Mouse (Mus musculus): ENCODE measurements around the gene Bet1l. TPM values are rescaled to one million over a fixed set of nuclear protein-coding genes. Genes with fewer than 3 reads are reported as not detected.

The Bet1l gene
- polyA plus RNA-seq, 1 experiment from 2014 or later: 65.4 TPM

GRCm38 (mm10) chr7:140844905-140845665 is 12.3 kb downstream of the Bet1l start, which contains the start of gene Scgb1c1:
Scgb1c1 (plus strand) TSS chr7:140845547.
- H3K4me2 ChIP-seq (ENCODE audit: low read depth, low read length): no peak within 1 kb of the TSS
- peaks cover 9% of the 10 kb centered on the region for H3K27me3 ChIP-seq (replicated peaks; ENCODE audit: control insufficient read depth, insufficient read depth, low read length)

GRCm38 (mm10) chr7:140843806-140844205 is 13.6 kb downstream of the Bet1l start:
- ATAC-seq (ENCODE audit: low read depth): no peak
- no peak overlapping the region for H3K4me2 ChIP-seq (ENCODE audit: low read depth, low read length)
- 73% methylated on average over 7 of the region's 7 CpGs for WGBS

More at GRCm38 (mm10) chr7:140844905-140845665, 12.3 kb downstream of the Bet1l start, which contains the start of gene Scgb1c1:
- Histone ChIP-seq H3K9me3 (ENCODE audit: control insufficient read depth, low read length) (no peaks in the 10 kb centered on the region), H3K36me3 (ENCODE audit: control insufficient read depth, insufficient read depth, low read length) (no peaks in the 10 kb centered on the region), H3K9ac (ENCODE audit: low read depth, low read length) (no peak within 1 kb of the TSS), H3K27ac (replicated peaks; ENCODE audit: low read depth, low read length) (no peak within 1 kb of the TSS), H3K4me3 (ENCODE audit: low read depth, low read length) (no peak within 1 kb of the TSS), H3K4me1 (ENCODE audit: control insufficient read depth, insufficient read depth, low read length) (peaks cover 3% of the 10 kb centered on the region; the same call in 1 of the 2 replicates)
- WGBS: 29% methylated on average over 11 of the region's 14 CpGs
- peak; percentile 84 for ATAC-seq (ENCODE audit: low read depth)
- DNase-seq (ENCODE audit: low spot score): peak; percentile 90

GRCm38 (mm10) chr7:140840750-140841735 is 16.3 kb downstream of the Bet1l start:
- H3K4me1 ChIP-seq (ENCODE audit: control insufficient read depth, insufficient read depth, low read length): peaks cover 3% of the 10 kb centered on the region; the same call in 1 of the 2 replicates

More at GRCm38 (mm10) chr7:140843806-140844205, 13.6 kb downstream of the Bet1l start:
- Histone ChIP-seq H3K9me3 (ENCODE audit: control insufficient read depth, low read length) (no peaks in the 10 kb centered on the region), H3K27me3 (replicated peaks; ENCODE audit: control insufficient read depth, insufficient read depth, low read length) (peaks cover 9% of the 10 kb centered on the region), H3K4me3 (ENCODE audit: low read depth, low read length) (no peak overlapping the region), H3K9ac (ENCODE audit: low read depth, low read length) (no peak overlapping the region), H3K27ac (replicated peaks; ENCODE audit: low read depth, low read length) (no peak overlapping the region), H3K4me1 (ENCODE audit: control insufficient read depth, insufficient read depth, low read length) (peaks cover 3% of the 10 kb centered on the region; the same call in 1 of the 2 replicates), H3K36me3 (ENCODE audit: control insufficient read depth, insufficient read depth, low read length) (no peaks in the 10 kb centered on the region)
- no peak for DNase-seq (ENCODE audit: low spot score)

GRCm38 (mm10) chr7:140839556-140839955 is 17.8 kb downstream of the Bet1l start:
- DNase-seq (ENCODE audit: low spot score): no peak
- Histone ChIP-seq H3K27ac (replicated peaks; ENCODE audit: low read depth, low read length) (no peak overlapping the region), H3K4me2 (ENCODE audit: low read depth, low read length) (no peak overlapping the region), H3K27me3 (replicated peaks; ENCODE audit: control insufficient read depth, insufficient read depth, low read length) (peaks cover 9% of the 10 kb centered on the region), H3K9me3 (ENCODE audit: control insufficient read depth, low read length) (no peaks in the 10 kb centered on the region), H3K36me3 (ENCODE audit: control insufficient read depth, insufficient read depth, low read length) (no peaks in the 10 kb centered on the region), H3K4me3 (ENCODE audit: low read depth, low read length) (no peak overlapping the region), H3K4me1 (ENCODE audit: control insufficient read depth, insufficient read depth, low read length) (peaks cover 3% of the 10 kb centered on the region; the same call in 1 of the 2 replicates), H3K9ac (ENCODE audit: low read depth, low read length) (no peak overlapping the region)
- no peak for ATAC-seq (ENCODE audit: low read depth)
- 63% methylated on average over 5 of the region's 5 CpGs for WGBS

More at GRCm38 (mm10) chr7:140840750-140841735, 16.3 kb downstream of the Bet1l start:
- Histone ChIP-seq H3K9me3 (ENCODE audit: control insufficient read depth, low read length) (no peaks in the 10 kb centered on the region), H3K27ac (replicated peaks; ENCODE audit: low read depth, low read length) (no peak overlapping the region), H3K36me3 (ENCODE audit: control insufficient read depth, insufficient read depth, low read length) (no peaks in the 10 kb centered on the region), H3K27me3 (replicated peaks; ENCODE audit: control insufficient read depth, insufficient read depth, low read length) (peaks cover 9% of the 10 kb centered on the region), H3K4me3 (ENCODE audit: low read depth, low read length) (no peak overlapping the region), H3K9ac (ENCODE audit: low read depth, low read length) (no peak overlapping the region), H3K4me2 (ENCODE audit: low read depth, low read length) (no peak overlapping the region)
- DNase-seq (ENCODE audit: low spot score) (peak; percentile 22), ATAC-seq (ENCODE audit: low read depth) (no peak)
- 35% methylated on average over 18 of the region's 19 CpGs for WGBS

- no peak overlapping the region for H3K27ac ChIP-seq (replicated peaks; ENCODE audit: low read depth, low read length)
- no peak overlapping the region for H3K9ac ChIP-seq (ENCODE audit: low read depth, low read length)
- no peak for ATAC-seq (ENCODE audit: low read depth)
These were observed 20.9 kb downstream of the Bet1l start for GRCm38 (mm10) chr7:140836243-140837115.

GRCm38 (mm10) chr7:140835758-140836087 is 21.7 kb downstream of the Bet1l start:
- peak overlapping the region; percentile 34; the same call in 1 of the 2 replicates for H3K9ac ChIP-seq (ENCODE audit: low read depth, low read length)
- H3K36me3 ChIP-seq (ENCODE audit: control insufficient read depth, insufficient read depth, low read length): no peaks in the 10 kb centered on the region
- DNase-seq (ENCODE audit: low spot score) (no peak), ATAC-seq (ENCODE audit: low read depth) (0 out of 2 replicates have a peak, but pooled peaks have one; percentile 24)
- H3K4me1 ChIP-seq (ENCODE audit: control insufficient read depth, insufficient read depth, low read length): no peaks in the 10 kb centered on the region
- H3K27ac ChIP-seq (replicated peaks; ENCODE audit: low read depth, low read length): no peak overlapping the region
- no peaks in the 10 kb centered on the region; the same call in 1 of the 2 replicates for H3K27me3 ChIP-seq (replicated peaks; ENCODE audit: control insufficient read depth, insufficient read depth, low read length)
- H3K4me2 ChIP-seq (ENCODE audit: low read depth, low read length): no peak overlapping the region
- 70% methylated on average over 2 of the region's 2 CpGs for WGBS
- no peak overlapping the region for H3K4me3 ChIP-seq (ENCODE audit: low read depth, low read length)
- H3K9me3 ChIP-seq (ENCODE audit: control insufficient read depth, low read length): no peaks in the 10 kb centered on the region

More at GRCm38 (mm10) chr7:140836243-140837115, 20.9 kb downstream of the Bet1l start:
- Histone ChIP-seq H3K4me3 (ENCODE audit: low read depth, low read length) (no peak overlapping the region), H3K4me2 (ENCODE audit: low read depth, low read length) (no peak overlapping the region), H3K4me1 (ENCODE audit: control insufficient read depth, insufficient read depth, low read length) (peaks cover 3% of the 10 kb centered on the region; the same call in 1 of the 2 replicates), H3K9me3 (ENCODE audit: control insufficient read depth, low read length) (no peaks in the 10 kb centered on the region), H3K36me3 (ENCODE audit: control insufficient read depth, insufficient read depth, low read length) (no peaks in the 10 kb centered on the region), H3K27me3 (replicated peaks; ENCODE audit: control insufficient read depth, insufficient read depth, low read length) (peaks cover 3% of the 10 kb centered on the region)
- DNase-seq (ENCODE audit: low spot score): no peak
- 83% methylated on average over 9 of the region's 9 CpGs for WGBS

- Histone ChIP-seq H3K4me1 (ENCODE audit: control insufficient read depth, insufficient read depth, low read length) (no peaks in the 10 kb centered on the region), H3K36me3 (ENCODE audit: control insufficient read depth, insufficient read depth, low read length) (no peaks in the 10 kb centered on the region), H3K4me3 (ENCODE audit: low read depth, low read length) (no peak within 1 kb of the TSS), H3K27ac (replicated peaks; ENCODE audit: low read depth, low read length) (no peak within 1 kb of the TSS), H3K4me2 (ENCODE audit: low read depth, low read length) (no peak within 1 kb of the TSS), H3K9me3 (ENCODE audit: control insufficient read depth, low read length) (no peaks in the 10 kb centered on the region), H3K27me3 (replicated peaks; ENCODE audit: control insufficient read depth, insufficient read depth, low read length) (no peaks in the 10 kb centered on the region; the same call in 1 of the 2 replicates), H3K9ac (ENCODE audit: low read depth, low read length) (peak within 1 kb of the TSS; percentile 34; the same call in 1 of the 2 replicates)
- ATAC-seq (ENCODE audit: low read depth) (peak; percentile 34; the same call in 1 of the 2 replicates), DNase-seq (ENCODE audit: low spot score) (peak; percentile 41)
- WGBS: 23% methylated on average over 19 of the region's 20 CpGs
These were observed 22.2 kb downstream of the Bet1l start, which contains the start of gene Urah for GRCm38 (mm10) chr7:140834968-140835757. Urah (plus strand) TSS chr7:140835018.
